Mouse (Mus musculus): ENCODE measurements around the gene Gm5244. TPM values are rescaled to one million over a fixed set of nuclear protein-coding genes. Genes with fewer than 3 reads are reported as not detected.
A peak's percentile ranks its signal among the peaks of the same experiment; 100 is the strongest.

The Gm5244 gene
- total and polyA plus RNA-seq, 2 experiments, result not detected

DNA sequence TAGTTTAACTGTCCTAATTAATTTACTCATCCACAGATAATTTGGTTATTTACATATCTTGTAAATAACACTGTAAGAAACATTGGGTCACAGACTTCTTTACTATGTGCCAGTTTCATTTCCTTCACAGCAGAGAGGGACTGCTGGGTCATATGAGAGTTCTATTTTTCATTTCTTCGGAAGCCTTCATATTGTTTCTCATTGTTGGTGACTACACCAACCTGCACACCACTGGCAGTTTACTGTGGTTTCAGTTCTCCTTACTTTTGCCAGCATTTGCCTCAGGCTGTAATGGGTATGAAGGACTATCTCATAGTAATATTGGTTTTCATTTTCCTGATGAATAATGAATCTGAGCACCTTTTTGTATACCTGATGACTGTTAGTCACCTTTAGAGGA lies 28.0 kb upstream of the Gm5244 start:
- no peaks in the 10 kb centered on the region for H3K27me3 ChIP-seq (ENCODE audit: control insufficient read depth, insufficient read depth, low read length)
- 84% methylated on average over 1 of the region's 1 CpGs for whole genome bisulfite sequencing
- TF ChIP-seq POLR2A (IDR thresholded peaks at IDR 0.05; ENCODE audit: extremely low read depth, insufficient read depth, low read length) (no peak), CTCF (IDR thresholded peaks at IDR 0.05; ENCODE audit: low read depth, low read length) (no peak)
- H3K36me3 ChIP-seq (ENCODE audit: control insufficient read depth, insufficient read depth, low read length), result no peaks in the 10 kb centered on the region
- no peak overlapping the region for H3K27ac ChIP-seq (replicated peaks; ENCODE audit: insufficient read depth, low read depth, low read length)
- H3K9ac ChIP-seq (ENCODE audit: low read depth, low read length), result no peak overlapping the region
- no peak for DNase-seq (ENCODE audit: extremely low read depth, low read depth, low spot score)
- no peak overlapping the region for H3K4me3 ChIP-seq (ENCODE audit: insufficient read depth, low read depth, low read length)
- no peaks in the 10 kb centered on the region; the same call in 1 of the 2 replicates for H3K4me1 ChIP-seq (ENCODE audit: control insufficient read depth, insufficient read depth, low read length)
- no peaks in the 10 kb centered on the region for H3K79me2 ChIP-seq (ENCODE audit: control insufficient read depth, insufficient read depth, low read length)

DNA sequence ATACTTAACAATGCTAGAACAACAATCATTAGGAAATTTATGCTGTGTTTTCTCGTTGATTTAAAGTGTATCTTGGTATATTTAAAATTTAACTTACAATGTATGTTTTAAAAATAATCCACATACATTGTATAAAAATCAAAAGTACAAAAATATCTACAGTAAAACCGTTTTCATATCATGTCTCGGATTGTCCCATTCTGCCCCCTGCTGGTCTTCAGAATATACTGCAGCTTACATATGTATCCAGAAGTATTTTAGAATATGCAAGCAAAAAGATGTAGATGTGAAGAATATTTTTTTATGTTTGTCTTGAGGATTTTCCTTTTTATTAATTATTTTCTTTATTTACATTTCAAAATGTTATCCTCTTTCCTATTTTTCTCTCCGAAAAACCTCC lies 26.1 kb upstream of the Gm5244 start:
- 21% methylated on average over 4 of the region's 4 CpGs for WGBS
- H3K27me3 ChIP-seq (ENCODE audit: control insufficient read depth, insufficient read depth, low read length), result no peaks in the 10 kb centered on the region
- DNase-seq (ENCODE audit: extremely low read depth, low read depth, low spot score), result peak; percentile 37
- no peak overlapping the region for H3K27ac ChIP-seq (replicated peaks; ENCODE audit: insufficient read depth, low read depth, low read length)
- no peaks in the 10 kb centered on the region for H3K36me3 ChIP-seq (ENCODE audit: control insufficient read depth, insufficient read depth, low read length)
- no peak overlapping the region for H3K9ac ChIP-seq (ENCODE audit: low read depth, low read length)
- no peaks in the 10 kb centered on the region for H3K79me2 ChIP-seq (ENCODE audit: control insufficient read depth, insufficient read depth, low read length)
- H3K4me3 ChIP-seq (ENCODE audit: insufficient read depth, low read depth, low read length), result no peak overlapping the region
- no peak for TF ChIP-seq POLR2A (IDR thresholded peaks at IDR 0.05; ENCODE audit: extremely low read depth, insufficient read depth, low read length)
- TF ChIP-seq CTCF (IDR thresholded peaks at IDR 0.05; ENCODE audit: low read depth, low read length), result peak; percentile 34; the same call in 1 of the 2 replicates
- no peaks in the 10 kb centered on the region; the same call in 1 of the 2 replicates for H3K4me1 ChIP-seq (ENCODE audit: control insufficient read depth, insufficient read depth, low read length)

DNA sequence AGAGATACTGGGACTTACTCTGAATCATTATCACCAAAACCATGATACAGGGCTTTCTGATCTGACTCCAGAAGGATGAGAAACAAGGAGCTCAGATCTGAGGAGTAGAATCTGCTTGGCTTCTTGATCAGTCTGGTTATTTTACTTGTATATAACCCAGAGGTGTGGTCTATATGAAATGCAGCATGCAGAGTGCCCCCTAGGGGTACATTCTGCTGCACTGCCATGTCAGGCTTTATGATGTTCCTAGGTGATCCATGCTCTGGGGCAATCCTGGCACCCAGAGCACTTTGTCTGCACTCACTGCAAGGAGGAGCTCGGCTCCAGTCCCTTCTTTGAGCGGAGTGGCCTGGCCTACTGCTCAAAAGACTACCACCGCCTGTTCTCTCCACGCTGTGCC lies 21.9 kb upstream of the Gm5244 start:
- no peak for DNase-seq (ENCODE audit: extremely low read depth, low read depth, low spot score)
- Histone ChIP-seq H3K27ac (replicated peaks; ENCODE audit: insufficient read depth, low read depth, low read length) (no peak overlapping the region), H3K9ac (ENCODE audit: low read depth, low read length) (no peak overlapping the region), H3K36me3 (ENCODE audit: control insufficient read depth, insufficient read depth, low read length) (no peaks in the 10 kb centered on the region), H3K4me3 (ENCODE audit: insufficient read depth, low read depth, low read length) (no peak overlapping the region), H3K79me2 (ENCODE audit: control insufficient read depth, insufficient read depth, low read length) (no peaks in the 10 kb centered on the region), H3K4me1 (ENCODE audit: control insufficient read depth, insufficient read depth, low read length) (no peaks in the 10 kb centered on the region), H3K27me3 (ENCODE audit: control insufficient read depth, insufficient read depth, low read length) (no peaks in the 10 kb centered on the region)
- TF ChIP-seq CTCF (IDR thresholded peaks at IDR 0.05; ENCODE audit: low read depth, low read length) (no peak; the same call in 1 of the 2 replicates), POLR2A (IDR thresholded peaks at IDR 0.05; ENCODE audit: extremely low read depth, insufficient read depth, low read length) (no peak)
- WGBS, result 81% methylated on average over 4 of the region's 4 CpGs

DNA sequence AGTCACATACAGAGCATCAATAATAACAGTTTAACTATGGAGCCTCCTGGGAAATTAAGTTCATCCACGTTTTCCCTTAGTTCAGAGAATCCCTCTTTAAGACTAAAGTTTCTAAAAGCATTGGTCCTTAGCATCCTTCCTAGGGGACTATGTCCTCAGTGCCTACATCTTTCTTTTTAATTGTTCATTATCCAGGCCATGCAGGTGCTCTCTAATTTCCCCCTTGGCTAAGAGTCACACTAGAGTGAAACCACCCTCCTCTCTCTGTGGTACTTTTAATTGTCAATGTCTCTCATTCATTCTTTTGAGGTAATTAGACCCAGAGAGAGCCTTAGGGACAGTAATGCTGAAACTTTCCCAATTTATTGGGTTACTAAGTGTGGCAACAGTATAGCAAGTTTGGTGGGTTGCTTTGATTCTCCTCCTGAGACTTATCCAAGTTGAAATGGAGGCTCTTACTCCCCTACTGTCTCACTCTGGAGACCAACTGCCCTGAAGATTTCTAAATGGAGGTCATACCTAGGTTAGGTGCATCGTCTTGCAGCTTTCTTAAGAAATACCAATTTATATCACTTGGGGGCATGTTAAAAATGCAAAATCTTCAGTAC lies 15.6 kb upstream of the Gm5244 start:
- Histone ChIP-seq H3K79me2 (ENCODE audit: control insufficient read depth, insufficient read depth, low read length) (no peaks in the 10 kb centered on the region), H3K27me3 (ENCODE audit: control insufficient read depth, insufficient read depth, low read length) (no peaks in the 10 kb centered on the region), H3K36me3 (ENCODE audit: control insufficient read depth, insufficient read depth, low read length) (no peaks in the 10 kb centered on the region), H3K4me1 (ENCODE audit: control insufficient read depth, insufficient read depth, low read length) (no peaks in the 10 kb centered on the region), H3K9ac (ENCODE audit: low read depth, low read length) (no peak overlapping the region), H3K4me3 (ENCODE audit: insufficient read depth, low read depth, low read length) (no peak overlapping the region), H3K27ac (replicated peaks; ENCODE audit: insufficient read depth, low read depth, low read length) (no peak overlapping the region)
- 81% methylated on average over 2 of the region's 2 CpGs for WGBS
- DNase-seq (ENCODE audit: extremely low read depth, low read depth, low spot score), result no peak
- no peak for TF ChIP-seq CTCF (IDR thresholded peaks at IDR 0.05; ENCODE audit: low read depth, low read length)
- no peak for TF ChIP-seq POLR2A (IDR thresholded peaks at IDR 0.05; ENCODE audit: extremely low read depth, insufficient read depth, low read length)

DNA sequence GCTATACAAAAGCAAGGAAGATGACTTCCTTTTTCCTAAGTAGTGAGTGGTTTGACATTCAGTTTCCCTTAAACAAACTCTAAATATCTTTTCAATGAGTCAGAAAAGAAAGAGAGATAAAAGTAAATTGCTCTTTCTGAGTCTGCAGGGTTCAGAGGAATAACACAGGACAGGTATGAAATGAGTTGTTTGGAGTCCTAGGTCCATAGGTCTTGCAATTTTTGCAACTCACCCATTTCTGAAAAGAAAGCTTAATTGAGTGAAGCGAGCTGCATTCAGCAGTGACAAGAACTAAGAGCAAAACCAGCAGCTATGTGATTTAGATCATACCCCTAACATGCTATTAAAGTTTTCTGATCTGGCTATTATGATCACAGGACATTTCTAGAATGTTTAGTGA lies 14.9 kb upstream of the Gm5244 start:
- WGBS, result 76% methylated on average over 1 of the region's 1 CpGs
- no peak for TF ChIP-seq POLR2A (IDR thresholded peaks at IDR 0.05; ENCODE audit: extremely low read depth, insufficient read depth, low read length)
- TF ChIP-seq CTCF (IDR thresholded peaks at IDR 0.05; ENCODE audit: low read depth, low read length), result no peak
- H3K79me2 ChIP-seq (ENCODE audit: control insufficient read depth, insufficient read depth, low read length), result no peaks in the 10 kb centered on the region
- no peak for DNase-seq (ENCODE audit: extremely low read depth, low read depth, low spot score)
- H3K4me3 ChIP-seq (ENCODE audit: insufficient read depth, low read depth, low read length), result no peak overlapping the region
- H3K4me1 ChIP-seq (ENCODE audit: control insufficient read depth, insufficient read depth, low read length), result no peaks in the 10 kb centered on the region
- no peaks in the 10 kb centered on the region for H3K27me3 ChIP-seq (ENCODE audit: control insufficient read depth, insufficient read depth, low read length)
- H3K36me3 ChIP-seq (ENCODE audit: control insufficient read depth, insufficient read depth, low read length), result no peaks in the 10 kb centered on the region
- no peak overlapping the region for H3K9ac ChIP-seq (ENCODE audit: low read depth, low read length)
- H3K27ac ChIP-seq (replicated peaks; ENCODE audit: insufficient read depth, low read depth, low read length), result no peak overlapping the region

DNA sequence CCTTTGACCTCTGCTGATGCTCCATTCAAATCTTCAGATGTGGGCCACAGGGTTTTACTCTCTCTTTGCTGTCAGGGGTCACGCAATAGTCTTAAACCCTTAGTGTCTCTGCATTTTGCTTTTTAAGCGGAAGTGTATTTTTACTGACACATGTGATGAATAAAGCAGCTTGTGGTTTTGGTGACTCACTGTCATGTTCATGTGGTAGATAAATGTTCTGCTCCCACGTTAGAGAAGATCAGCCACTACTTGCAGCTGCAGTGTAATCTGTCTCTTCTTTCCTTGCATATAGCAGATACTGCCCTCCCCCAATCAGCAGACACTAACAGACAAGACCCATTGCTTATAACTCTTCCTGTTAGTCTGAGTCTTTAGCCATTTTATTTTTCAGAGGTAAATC lies 12.9 kb upstream of the Gm5244 start:
- peak; percentile 36 for DNase-seq (ENCODE audit: extremely low read depth, low read depth, low spot score)
- H3K79me2 ChIP-seq (ENCODE audit: control insufficient read depth, insufficient read depth, low read length), result no peaks in the 10 kb centered on the region
- no peaks in the 10 kb centered on the region for H3K27me3 ChIP-seq (ENCODE audit: control insufficient read depth, insufficient read depth, low read length)
- WGBS, result 76% methylated on average over 3 of the region's 3 CpGs
- H3K4me1 ChIP-seq (ENCODE audit: control insufficient read depth, insufficient read depth, low read length), result no peaks in the 10 kb centered on the region
- TF ChIP-seq CTCF (IDR thresholded peaks at IDR 0.05; ENCODE audit: low read depth, low read length) (no peak), POLR2A (IDR thresholded peaks at IDR 0.05; ENCODE audit: extremely low read depth, insufficient read depth, low read length) (no peak)
- H3K4me3 ChIP-seq (ENCODE audit: insufficient read depth, low read depth, low read length), result no peak overlapping the region
- H3K36me3 ChIP-seq (ENCODE audit: control insufficient read depth, insufficient read depth, low read length), result no peaks in the 10 kb centered on the region
- no peak overlapping the region for H3K9ac ChIP-seq (ENCODE audit: low read depth, low read length)
- no peak overlapping the region for H3K27ac ChIP-seq (replicated peaks; ENCODE audit: insufficient read depth, low read depth, low read length)
